Mouse (Mus musculus) liver, embryonic 11.5 days (tissue): ENCODE measurements at regions not wholly inside any gene's neighbourhood (a gene's known extent, or its start where the extent isn't known, plus 50 kb on each side); places are given as distances from the start of the nearest gene placed in this dataset.

ENCODE experiments used
- ATAC-seq: fragments of 200-750 bp; cut with Nextera tagmentation; replicated peaks from 2 replicates; pipeline ENCODE4 v1.8.0; 2017; ENCODE audit warnings: moderate number of reproducible peaks, mild to moderate bottlenecking, moderate TSS enrichment, moderate library complexity; ENCODE audit not compliant: low FRiP score
- DNase-seq: peaks from one replicate; pipeline ENCODE4 v3.0.0-alpha.2; 2017; ENCODE audit warnings: low spot score
- H3K27ac ChIP-seq: fragments of 300-500 bp; sonication (generic); 2 replicates; pipeline ENCODE4 v1.5.1; 2014; ENCODE audit warnings: mild to moderate bottlenecking, low read depth, low read length, control low read depth
- H3K27me3 ChIP-seq: fragments of 300-500 bp; sonication (generic); replicated peaks from 2 replicates; pipeline ENCODE4 v1.6.1; 2014; ENCODE audit warnings: low read length, mixed read lengths; ENCODE audit not compliant: control insufficient read depth, insufficient read depth
- H3K36me3 ChIP-seq: fragments of 300-500 bp; sonication (generic); 2 replicates; pipeline ENCODE4 v1.6.1; 2014; ENCODE audit warnings: mild to moderate bottlenecking, low read length, moderate library complexity, mixed read lengths; ENCODE audit not compliant: control insufficient read depth, insufficient read depth
- H3K4me1 ChIP-seq: fragments of 300-500 bp; sonication (generic); replicated peaks from 2 replicates; pipeline ENCODE4 v1.6.1; 2014; ENCODE audit warnings: low read length, mixed read lengths; ENCODE audit not compliant: control insufficient read depth, insufficient read depth
- H3K4me2 ChIP-seq: fragments of 300-500 bp; sonication (generic); 2 replicates; pipeline ENCODE4 v1.6.1; 2014; ENCODE audit warnings: mild to moderate bottlenecking, control low read depth, moderate library complexity
- H3K4me3 ChIP-seq: fragments of 300-500 bp; sonication (generic); 2 replicates; pipeline ENCODE4 v1.5.1; 2014; ENCODE audit warnings: low read depth, low read length, control low read depth
- H3K9ac ChIP-seq: fragments of 300-500 bp; sonication (generic); 2 replicates; pipeline ENCODE4 v1.6.1; 2014; ENCODE audit warnings: low read depth, low read length, control low read depth
- H3K9me3 ChIP-seq: fragments of 300-500 bp; sonication (generic); 2 replicates; pipeline ENCODE4 v1.6.1; 2016; ENCODE audit warnings: low read length, inconsistent platforms, mixed read lengths; ENCODE audit not compliant: control insufficient read depth
- WGBS: fragments of 180-500 bp; shearing (Covaris S2); extraction: QIAGEN DNeasy Blood & Tissue Kit; methylation state at CpG from one replicate; pipeline ENCODE4 v1.1.7; 2014; 5-methylcytosine and 5-hydroxymethylcytosine counted together

DNA sequence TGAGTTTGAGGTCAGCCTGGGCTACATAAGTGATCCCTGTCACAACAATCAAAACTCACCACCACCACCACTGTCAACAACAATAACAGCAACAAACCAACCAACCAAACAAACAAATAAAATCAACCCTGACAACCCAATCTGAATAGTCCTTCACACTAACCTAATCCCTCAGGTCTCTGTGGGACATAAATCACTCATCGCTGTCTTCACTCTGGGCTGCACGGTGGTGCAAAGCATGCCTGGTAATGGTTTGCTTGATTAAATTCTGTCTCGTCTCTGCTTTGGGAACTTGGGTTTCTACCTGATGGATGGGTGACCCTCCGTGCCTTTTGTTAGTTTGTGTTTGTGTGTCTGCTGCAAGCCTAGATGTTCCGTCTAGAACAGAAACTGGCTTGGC lies 100.6 kb downstream of the Slc17a6 start:
- no peak overlapping the region for H3K9ac ChIP-seq
- H3K4me2 ChIP-seq: no peak overlapping the region
- H3K9me3 ChIP-seq: no peaks in the 10 kb centered on the region
- H3K27ac ChIP-seq: no peak overlapping the region
- no peaks in the 10 kb centered on the region for H3K4me1 ChIP-seq
- H3K27me3 ChIP-seq: no peaks in the 10 kb centered on the region
- ATAC-seq: no peak
- H3K4me3 ChIP-seq: no peak overlapping the region
- H3K36me3 ChIP-seq: no peaks in the 10 kb centered on the region
- WGBS: 74% methylated on average over 5 of the region's 5 CpGs
- no peak for DNase-seq

GRCm38 (mm10) chr7:51723955-51724354 lies 102.1 kb downstream of the Slc17a6 start:
- no peaks in the 10 kb centered on the region for H3K4me1 ChIP-seq
- no peak overlapping the region for H3K4me2 ChIP-seq
- H3K36me3 ChIP-seq: no peaks in the 10 kb centered on the region
- no peak overlapping the region for H3K9ac ChIP-seq
- ATAC-seq: peak; percentile 54; the same call in 1 of the 2 replicates
- no peak overlapping the region for H3K27ac ChIP-seq
- H3K4me3 ChIP-seq: no peak overlapping the region
- WGBS: 29% methylated on average over 5 of the region's 5 CpGs
- no peaks in the 10 kb centered on the region for H3K27me3 ChIP-seq
- DNase-seq: no peak
- H3K9me3 ChIP-seq: no peaks in the 10 kb centered on the region

DNA sequence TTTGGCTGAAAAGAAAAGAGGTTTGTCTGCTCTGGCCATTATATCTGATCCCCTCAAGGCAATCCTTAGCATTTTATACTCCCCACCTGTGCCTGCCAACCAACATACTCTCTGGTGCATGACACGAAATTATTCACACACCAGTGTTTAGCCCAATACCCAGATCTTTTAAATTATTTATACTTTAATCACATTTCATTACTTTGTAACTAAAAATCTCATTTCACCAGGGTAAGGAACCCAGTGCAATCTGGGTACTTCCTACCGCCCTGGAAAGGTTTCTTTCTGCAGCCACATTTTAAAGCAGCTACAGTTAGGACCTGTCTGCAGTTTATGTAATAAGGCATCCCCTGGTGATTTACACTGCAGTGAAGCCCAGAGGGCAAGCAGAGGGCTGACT lies 114.5 kb downstream of the Slc17a6 start:
- 61% methylated on average over 2 of the region's 2 CpGs for WGBS
- Histone ChIP-seq H3K4me1 (no peaks in the 10 kb centered on the region), H3K4me3 (no peak overlapping the region), H3K27ac (no peak overlapping the region), H3K36me3 (no peaks in the 10 kb centered on the region), H3K9me3 (no peaks in the 10 kb centered on the region), H3K27me3 (no peaks in the 10 kb centered on the region), H3K9ac (no peak overlapping the region), H3K4me2 (no peak overlapping the region)
- ATAC-seq (no peak), DNase-seq (no peak)

DNA sequence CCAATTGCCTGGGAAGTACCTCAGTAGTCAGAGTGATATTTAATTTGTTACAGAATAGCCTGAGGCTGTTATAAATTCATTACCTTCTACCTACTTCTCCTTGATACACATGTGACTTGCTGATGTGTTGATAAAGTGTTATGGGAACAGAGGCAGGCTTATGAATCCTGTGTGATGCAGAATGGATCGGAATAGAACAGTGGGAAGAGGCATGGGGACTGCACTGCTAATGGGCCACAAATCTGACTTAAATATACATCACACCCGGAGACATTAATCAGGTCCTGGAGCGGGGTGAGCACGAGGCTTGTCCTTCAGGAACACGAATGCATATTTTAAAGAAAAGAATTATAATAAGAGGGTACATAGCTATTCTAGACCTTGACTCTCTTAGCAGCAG lies 117.8 kb downstream of the Slc17a6 start:
- Histone ChIP-seq H3K9me3 (no peaks in the 10 kb centered on the region), H3K4me2 (no peak overlapping the region), H3K27ac (no peak overlapping the region), H3K9ac (no peak overlapping the region), H3K4me1 (no peaks in the 10 kb centered on the region), H3K4me3 (no peak overlapping the region), H3K27me3 (no peaks in the 10 kb centered on the region), H3K36me3 (no peaks in the 10 kb centered on the region)
- WGBS: 88% methylated on average over 5 of the region's 5 CpGs
- DNase-seq (no peak), ATAC-seq (no peak)

DNA sequence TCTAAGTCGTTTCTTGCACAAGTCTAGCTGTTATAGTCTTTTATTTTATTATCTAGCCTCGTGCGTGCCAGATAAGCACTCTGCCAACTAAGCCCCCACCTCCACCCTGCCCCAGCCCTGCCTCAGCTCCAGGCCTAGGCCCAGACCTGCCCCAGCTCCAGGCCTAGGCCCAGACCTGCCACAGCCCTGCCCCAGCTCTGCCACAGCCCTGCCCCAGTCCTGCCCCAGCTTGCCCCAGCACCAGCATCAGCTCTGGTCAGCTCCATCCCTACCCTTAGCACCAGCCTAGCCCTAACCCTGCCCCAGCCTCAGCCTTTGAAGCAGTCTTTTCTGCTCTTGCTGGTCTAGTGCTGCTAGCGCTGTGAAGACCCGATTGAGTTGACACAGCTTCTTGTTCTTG lies 119.1 kb downstream of the Slc17a6 start:
- DNase-seq (no peak), ATAC-seq (no peak)
- Histone ChIP-seq H3K4me1 (no peaks in the 10 kb centered on the region), H3K27me3 (no peaks in the 10 kb centered on the region), H3K9ac (no peak overlapping the region), H3K27ac (no peak overlapping the region), H3K36me3 (no peaks in the 10 kb centered on the region), H3K4me3 (no peak overlapping the region), H3K9me3 (no peaks in the 10 kb centered on the region), H3K4me2 (no peak overlapping the region)
- WGBS: 74% methylated on average over 5 of the region's 5 CpGs

DNA sequence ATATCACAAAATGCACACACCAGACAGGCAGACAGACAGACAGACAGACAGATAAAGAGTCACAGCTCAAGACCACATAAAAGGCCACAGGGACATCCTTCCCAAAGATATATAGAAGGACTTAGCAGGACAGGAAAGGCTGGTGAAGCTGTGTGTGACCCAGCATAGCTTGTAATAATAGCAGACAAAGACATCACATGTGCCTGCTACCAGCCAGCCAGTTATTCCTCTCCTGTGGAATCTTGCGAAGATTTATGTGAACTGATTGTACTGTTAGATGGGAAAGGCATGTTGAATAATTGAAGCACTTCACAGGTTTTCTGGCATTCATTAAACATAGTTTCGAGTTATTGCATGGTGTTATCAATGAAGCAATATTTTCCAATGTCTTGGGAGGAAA lies 119.1 kb upstream of the Gas2 start:
- DNase-seq (no peak), ATAC-seq (no peak)
- H3K9ac ChIP-seq: no peak overlapping the region
- H3K27ac ChIP-seq: no peak overlapping the region
- no peaks in the 10 kb centered on the region for H3K27me3 ChIP-seq
- no peak overlapping the region for H3K4me2 ChIP-seq
- H3K36me3 ChIP-seq: no peaks in the 10 kb centered on the region
- no peaks in the 10 kb centered on the region for H3K9me3 ChIP-seq
- H3K4me1 ChIP-seq: no peaks in the 10 kb centered on the region
- 68% methylated on average over 2 of the region's 2 CpGs for WGBS
- H3K4me3 ChIP-seq: no peak overlapping the region

DNA sequence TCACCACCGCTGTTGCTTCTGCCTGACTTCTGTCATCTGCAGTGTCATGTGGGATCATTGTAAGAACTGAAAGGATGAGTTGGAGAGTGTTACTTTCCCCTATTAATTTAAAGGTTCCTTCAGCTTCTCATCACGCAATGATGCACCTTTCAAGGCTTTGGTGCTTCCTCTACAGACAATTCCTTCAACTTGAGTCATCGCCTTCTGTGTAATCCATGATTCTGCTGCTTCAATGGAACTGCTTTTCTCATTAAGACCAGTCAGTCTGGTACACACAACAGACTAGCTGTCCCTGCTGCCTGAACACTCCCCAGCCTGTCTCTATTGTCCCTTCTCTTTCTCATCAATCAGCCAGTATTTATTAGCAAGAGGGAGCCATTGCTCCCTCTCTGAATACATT lies 116.2 kb upstream of the Gas2 start:
- Histone ChIP-seq H3K27me3 (no peaks in the 10 kb centered on the region), H3K9me3 (no peaks in the 10 kb centered on the region), H3K4me3 (no peak overlapping the region), H3K4me2 (no peak overlapping the region), H3K36me3 (no peaks in the 10 kb centered on the region), H3K4me1 (no peaks in the 10 kb centered on the region), H3K27ac (no peak overlapping the region), H3K9ac (no peak overlapping the region)
- ATAC-seq: no peak
- WGBS: 87% methylated on average over 3 of the region's 3 CpGs
- DNase-seq: no peak

DNA sequence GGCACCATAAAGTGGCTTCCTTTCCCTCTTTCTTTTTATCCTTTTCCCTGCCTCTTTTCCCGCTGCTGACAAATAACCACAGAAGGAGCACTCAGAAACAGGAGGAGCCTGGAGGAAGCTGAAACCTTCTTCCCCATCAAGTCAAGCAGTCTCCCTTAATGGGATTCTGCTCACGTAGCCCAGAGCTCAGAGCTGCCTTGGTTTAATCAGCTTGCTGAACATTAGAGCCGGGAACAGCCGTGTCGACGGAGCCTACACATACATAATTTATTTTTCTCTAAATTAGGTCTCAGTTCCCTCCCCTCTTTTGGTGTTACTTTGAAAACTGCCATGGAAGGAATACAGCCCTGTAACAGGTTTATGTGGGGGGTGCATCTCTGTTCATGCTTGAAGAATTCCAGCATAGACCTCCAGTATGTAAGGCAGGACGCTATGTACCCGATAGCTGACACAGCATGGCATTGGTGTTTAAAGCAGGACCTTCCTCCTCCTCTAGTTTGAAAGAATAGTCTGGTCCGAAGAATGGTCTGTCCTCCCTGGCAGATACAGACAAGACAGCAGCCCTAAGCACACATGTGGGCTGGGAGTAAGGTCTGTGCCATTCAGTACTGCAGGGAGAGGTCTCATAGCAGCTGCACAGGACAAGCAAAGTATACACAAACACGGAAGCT lies 113.0 kb upstream of the Gas2 start:
- ATAC-seq: no peak
- Histone ChIP-seq H3K9ac (no peak overlapping the region), H3K9me3 (no peaks in the 10 kb centered on the region), H3K36me3 (no peaks in the 10 kb centered on the region), H3K4me3 (no peak overlapping the region), H3K4me1 (no peaks in the 10 kb centered on the region), H3K27ac (no peak overlapping the region), H3K27me3 (no peaks in the 10 kb centered on the region), H3K4me2 (no peak overlapping the region)
- DNase-seq: no peak
- WGBS: 68% methylated on average over 10 of the region's 10 CpGs

GRCm38 (mm10) chr7:51749304-51750129 lies 112.3 kb upstream of the Gas2 start:
- WGBS: 68% methylated on average over 14 of the region's 14 CpGs
- DNase-seq (no peak), ATAC-seq (no peak)

More at GRCm38 (mm10) chr7:51749304-51750129, 112.3 kb upstream of the Gas2 start:
- H3K27me3 ChIP-seq: no peaks in the 10 kb centered on the region
- H3K9me3 ChIP-seq: no peaks in the 10 kb centered on the region
- H3K36me3 ChIP-seq: no peaks in the 10 kb centered on the region
- H3K4me1 ChIP-seq: no peaks in the 10 kb centered on the region
- no peak overlapping the region for H3K4me2 ChIP-seq
- no peak overlapping the region for H3K27ac ChIP-seq
- H3K4me3 ChIP-seq: no peak overlapping the region
- H3K9ac ChIP-seq: no peak overlapping the region
